Comparison of ENCODE assay signal across 24 mouse cellular contexts in genomic region chr13:42346414-42346813, GRCm38 (mm10). TPM values are rescaled to one million over a fixed set of nuclear protein-coding genes. Genes with fewer than 3 reads are reported as not detected.
DNase-seq lines count a peak whose midpoint lies in the region; ATAC-seq and TF ChIP-seq lines count a peak whose summit lies in the region.
"Had no signal": no experiment of that assay in that cellular context is flagged by ENCODE, and none has a peak within 500 bp of the region (broad histone marks: within the 10 kb centered on the region; RNA-seq: fewer than 3 reads in every experiment).

No protein-coding gene starts in this region.

- no peaks in the 10 kb centered on the region for H3K9me3 ChIP-seq in midbrain, embryonic 14.5 days (ENCODE audit: control insufficient read depth, low read length)
- H3K9me3 ChIP-seq in midbrain, embryonic 11.5 days (ENCODE audit: control insufficient read depth, low read length), result no peaks in the 10 kb centered on the region
- no peaks in the 10 kb centered on the region for H3K9me3 ChIP-seq in kidney, postnatal 0 days (replicated peaks; ENCODE audit: low read length)
- H3K9me3 ChIP-seq in heart, embryonic 10.5 days, result 0 out of 2 replicates have a peak, but pooled peaks cover 2% of the 10 kb centered on the region
- H3K9me3 ChIP-seq: embryonic facial prominence, embryonic 15.5 days; limb, embryonic 12.5 days; liver, embryonic 13.5 days had no signal

- no peak overlapping the region for H3K4me3 ChIP-seq in midbrain, embryonic 14.5 days (replicated peaks; ENCODE audit: low read depth, low read length)
- H3K4me3 ChIP-seq in midbrain, embryonic 11.5 days (ENCODE audit: low read depth, low read length), result no peak overlapping the region
- no peak overlapping the region for H3K4me3 ChIP-seq in kidney, postnatal 0 days (replicated peaks; ENCODE audit: low read depth, low read length)
- no peak overlapping the region for H3K4me3 ChIP-seq in heart, embryonic 10.5 days
- H3K4me3 ChIP-seq: embryonic facial prominence, embryonic 15.5 days; heart, adult 2 months; limb, embryonic 12.5 days; liver, embryonic 13.5 days had no signal

- H3K4me1 ChIP-seq in midbrain, embryonic 14.5 days (ENCODE audit: control insufficient read depth, insufficient read depth, low read length), result no peaks in the 10 kb centered on the region
- H3K4me1 ChIP-seq in midbrain, embryonic 11.5 days (ENCODE audit: control insufficient read depth, insufficient read depth, low read length), result no peaks in the 10 kb centered on the region
- H3K4me1 ChIP-seq in kidney, postnatal 0 days (replicated peaks; ENCODE audit: insufficient read depth, low read length), result no peaks in the 10 kb centered on the region
- no peaks in the 10 kb centered on the region for H3K4me1 ChIP-seq in heart, embryonic 10.5 days
- H3K4me1 ChIP-seq: embryonic facial prominence, embryonic 15.5 days; limb, embryonic 12.5 days; liver, embryonic 13.5 days had no signal

- no peak overlapping the region for H3K9ac ChIP-seq in midbrain, embryonic 14.5 days (replicated peaks; ENCODE audit: low read length)
- H3K9ac ChIP-seq in midbrain, embryonic 11.5 days (ENCODE audit: low read length), result no peak overlapping the region
- no peak overlapping the region for H3K9ac ChIP-seq in kidney, postnatal 0 days (ENCODE audit: low read depth, low read length)
- H3K9ac ChIP-seq: embryonic facial prominence, embryonic 15.5 days; hindbrain, embryonic 14.5 days; limb, embryonic 12.5 days; liver, embryonic 13.5 days had no signal

- DNase-seq in midbrain, embryonic 14.5 days, result peak; percentile 1
- DNase-seq in midbrain, embryonic 11.5 days (ENCODE audit: low spot score, missing footprints), result no peak
- peak; percentile 55 for DNase-seq in kidney, adult 11 months
- DNase-seq in kidney, postnatal 0 days (ENCODE audit: low spot score), result peak; percentile 32
- no peak for DNase-seq in left cerebral cortex, postnatal 10 days (ENCODE audit: extremely low spot score in 1 of 2, low spot score in 2 of 2)
- DNase-seq in thymus, postnatal 25 days, result no peak
- DNase-seq in heart, embryonic 10.5 days (ENCODE audit: low spot score), result no peak
- no peak for DNase-seq in left cerebral cortex, adult 18-20 months (ENCODE audit: low spot score in 2 of 2)
- DNase-seq: adrenal gland, adult 2 months; cerebellum, postnatal 14 days; embryo, embryonic 11 days; gastrocnemius, postnatal 10 days; heart, adult 2 months; heart, postnatal 10 days; liver, embryonic 13.5 days; right cerebral cortex, adult 18-20 months; thymus, postnatal 36 days had no signal

- whole genome bisulfite sequencing in midbrain, embryonic 14.5 days, result 36% methylated on average over 7 of the region's 7 CpGs
- 49% methylated on average over 7 of the region's 7 CpGs for WGBS in midbrain, embryonic 11.5 days
- 29% methylated on average over 7 of the region's 7 CpGs for WGBS in kidney, postnatal 0 days
- 55% methylated on average over 7 of the region's 7 CpGs for WGBS in heart, embryonic 10.5 days

- ATAC-seq in midbrain, embryonic 14.5 days (ENCODE audit: low FRiP score, low TSS enrichment), result no peak
- ATAC-seq in midbrain, embryonic 11.5 days (ENCODE audit: low FRiP score), result no peak
- peak; percentile 83 for ATAC-seq in kidney, postnatal 0 days (replicated peaks; ENCODE audit: low FRiP score, low read depth)
- ATAC-seq: midbrain, embryonic 16.5 days had no signal

- H3K27ac ChIP-seq in midbrain, embryonic 14.5 days (replicated peaks; ENCODE audit: low read depth, low read length), result no peak overlapping the region
- no peak overlapping the region for H3K27ac ChIP-seq in midbrain, embryonic 11.5 days (ENCODE audit: low read depth, low read length)
- peak overlapping the region; percentile 70 for H3K27ac ChIP-seq in kidney, postnatal 0 days
- no peak overlapping the region for H3K27ac ChIP-seq in heart, embryonic 10.5 days
- H3K27ac ChIP-seq: embryonic facial prominence, embryonic 15.5 days; heart, adult 2 months; hindbrain, embryonic 14.5 days; limb, embryonic 12.5 days; liver, embryonic 13.5 days; stomach, postnatal 0 days had no signal

- intact Hi-C loops in left cerebral cortex, postnatal 10 days (cut with DNase I), result no loop called here

- no peak for TF ChIP-seq CTCF in kidney, postnatal 0 days (IDR thresholded peaks at IDR 0.05; ENCODE audit: low read depth)

- no peak overlapping the region for H3K4me2 ChIP-seq in midbrain, embryonic 14.5 days (ENCODE audit: low read length)
- no peak overlapping the region for H3K4me2 ChIP-seq in midbrain, embryonic 11.5 days
- no peak overlapping the region for H3K4me2 ChIP-seq in kidney, postnatal 0 days (ENCODE audit: low read length)
- H3K4me2 ChIP-seq: embryonic facial prominence, embryonic 15.5 days; hindbrain, embryonic 14.5 days; limb, embryonic 12.5 days; liver, embryonic 13.5 days had no signal

- no peaks in the 10 kb centered on the region for H3K36me3 ChIP-seq in midbrain, embryonic 14.5 days (ENCODE audit: control insufficient read depth, insufficient read depth, low read length)
- no peaks in the 10 kb centered on the region for H3K36me3 ChIP-seq in midbrain, embryonic 11.5 days (ENCODE audit: control insufficient read depth, insufficient read depth, low read length)
- no peaks in the 10 kb centered on the region for H3K36me3 ChIP-seq in kidney, postnatal 0 days (ENCODE audit: insufficient read depth, low read length)
- no peaks in the 10 kb centered on the region for H3K36me3 ChIP-seq in heart, embryonic 10.5 days
- H3K36me3 ChIP-seq: embryonic facial prominence, embryonic 15.5 days; limb, embryonic 12.5 days; liver, embryonic 13.5 days had no signal

- no peaks in the 10 kb centered on the region for H3K27me3 ChIP-seq in midbrain, embryonic 14.5 days (ENCODE audit: control insufficient read depth, insufficient read depth, low read length)
- H3K27me3 ChIP-seq in midbrain, embryonic 11.5 days (ENCODE audit: control insufficient read depth, insufficient read depth, low read length), result no peaks in the 10 kb centered on the region
- no peaks in the 10 kb centered on the region for H3K27me3 ChIP-seq in kidney, postnatal 0 days (ENCODE audit: insufficient read depth, low read length)
- H3K27me3 ChIP-seq in heart, embryonic 10.5 days (ENCODE audit: insufficient read depth, poor library complexity, severe bottlenecking), result no peaks in the 10 kb centered on the region
- H3K27me3 ChIP-seq: embryonic facial prominence, embryonic 15.5 days; liver, embryonic 13.5 days had no signal

RNA-seq across cellular contexts. Expression of gene Edn1, which starts 45.1 kb away (rescaled TPM):
- 1.4 and 2.8 TPM in 2 replicates for polyA plus RNA-seq in midbrain, embryonic 14.5 days (2014; fragmentation: Nextera tagmentation; extraction: Ambion mirVana)
- 1.9 and 2.2 TPM in 2 replicates for polyA plus RNA-seq in midbrain, embryonic 11.5 days (2014; fragmentation: Nextera tagmentation; extraction: Ambion mirVana)
- 4.3 and 4.5 TPM in 2 replicates for polyA plus RNA-seq in kidney, postnatal 0 days (2015; fragmentation: Nextera tagmentation; extraction: Ambion mirVana)
- total RNA-seq in left cerebral cortex, postnatal 10 days (2021), result 1 to 10 TPM; 2.6 to 4.7 TPM
- 6.1 and 7.6 TPM in 2 replicates for polyA plus RNA-seq in heart, embryonic 10.5 days (2016; fragmentation: Nextera tagmentation; extraction: Ambion mirVana)
- total RNA-seq in left cerebral cortex, adult 18-20 months (2021), result 1 to 10 TPM; 2.6 to 3.7 TPM
- total RNA-seq: CH12.LX; megakaryocyte progenitor cell, adult 5-6 weeks had no signal

Comparison
In these comparisons a context has a peak if more than half of its experiments do, and no peak if none do; other contexts are left out.
1. DNase-seq: peak in midbrain, embryonic 14.5 days (single experiment), kidney, adult 11 months (single experiment) and kidney, postnatal 0 days (single experiment); none in midbrain, embryonic 11.5 days (single experiment), left cerebral cortex, postnatal 10 days (0 of 2), thymus, postnatal 25 days (single experiment), heart, embryonic 10.5 days (single experiment) and left cerebral cortex, adult 18-20 months (0 of 2).